In genomic region chr2:12294060-12294459, GRCm38 (mm10) we compare ENCODE assay signal across 9 mouse cellular contexts. TPM values are rescaled to one million over a fixed set of nuclear protein-coding genes. Genes with fewer than 3 reads are reported as not detected.
DNase-seq lines count a peak whose midpoint lies in the region; ATAC-seq and TF ChIP-seq lines count a peak whose summit lies in the region.
"Had no signal": no experiment of that assay in that cellular context is flagged by ENCODE, and none has a peak within 500 bp of the region (broad histone marks: within the 10 kb centered on the region; RNA-seq: fewer than 3 reads in every experiment).

No protein-coding gene starts in this region.

- no peaks in the 10 kb centered on the region for H3K9me3 ChIP-seq in liver, embryonic 16.5 days (replicated peaks; ENCODE audit: control insufficient read depth, low read length)
- no peaks in the 10 kb centered on the region for H3K9me3 ChIP-seq in intestine, embryonic 15.5 days

- intact Hi-C loops in gastrocnemius, adult 2 months (cut with DNase I) = no loop called here
- intact Hi-C loops in left cerebral cortex, postnatal 14 days (cut with DNase I) = loop anchor here (10.0 kb wide), 1 partner anchor 129 kb away; no protein-coding TSS in a partner anchor

- H3K4me3 ChIP-seq in gastrocnemius, adult 2 months = no peak overlapping the region
- no peak overlapping the region for H3K4me3 ChIP-seq in liver, embryonic 16.5 days (ENCODE audit: low read depth, low read length)
- H3K4me3 ChIP-seq in intestine, embryonic 15.5 days (replicated peaks) = no peak overlapping the region

- H3K36me3 ChIP-seq in liver, embryonic 16.5 days (ENCODE audit: control insufficient read depth, insufficient read depth) = no peaks in the 10 kb centered on the region
- no peaks in the 10 kb centered on the region for H3K36me3 ChIP-seq in intestine, embryonic 15.5 days

- H3K27ac ChIP-seq in gastrocnemius, adult 2 months = no peak overlapping the region
- no peak overlapping the region for H3K27ac ChIP-seq in liver, embryonic 16.5 days (ENCODE audit: low read length)
- H3K27ac ChIP-seq in intestine, embryonic 15.5 days = no peak overlapping the region

- peak; percentile 24 for DNase-seq in gastrocnemius, adult 2 months
- DNase-seq in gastrocnemius, postnatal 10 days = no peak
- peak; percentile 27 to 42 for DNase-seq in left cerebral cortex, postnatal 14 days (ENCODE audit: low spot score in 2 of 2)
- no peak for DNase-seq in left cerebral cortex, adult 18-20 months (ENCODE audit: low spot score in 2 of 2)
- peak; percentile 24 for DNase-seq in c-Kit-positive CD71-negative TER-119-negative erythroid progenitor cells, embryonic 14.5 days (ENCODE audit: low read depth)
- no peak for DNase-seq in thymus, adult 18-20 months
- DNase-seq: cerebellum, adult 9-11 months had no signal

- peak; percentile 54 for ATAC-seq in liver, embryonic 16.5 days (ENCODE audit: low read depth)
- ATAC-seq in intestine, embryonic 15.5 days = no peak

- H3K9ac ChIP-seq in liver, embryonic 16.5 days (ENCODE audit: low read depth, low read length) = no peak overlapping the region
- no peak overlapping the region for H3K9ac ChIP-seq in intestine, embryonic 15.5 days

- no peak overlapping the region for H3K4me2 ChIP-seq in liver, embryonic 16.5 days (ENCODE audit: low read depth, low read length)
- no peak overlapping the region for H3K4me2 ChIP-seq in intestine, embryonic 15.5 days (replicated peaks)

- TF ChIP-seq CTCF in gastrocnemius, adult 2 months (IDR thresholded peaks at IDR 0.05) = no peak

- no peaks in the 10 kb centered on the region for H3K4me1 ChIP-seq in liver, embryonic 16.5 days (ENCODE audit: control insufficient read depth, low read depth, low read length)
- no peaks in the 10 kb centered on the region for H3K4me1 ChIP-seq in intestine, embryonic 15.5 days (replicated peaks)

- WGBS in liver, embryonic 16.5 days (ENCODE audit: insufficient replicate concordance) = 31% methylated on average over 3 of the region's 3 CpGs
- WGBS in intestine, embryonic 15.5 days = 74% methylated on average over 3 of the region's 3 CpGs

- H3K27me3 ChIP-seq in liver, embryonic 16.5 days (ENCODE audit: control insufficient read depth, insufficient read depth, low read depth, low read length) = no peaks in the 10 kb centered on the region
- no peaks in the 10 kb centered on the region for H3K27me3 ChIP-seq in intestine, embryonic 15.5 days (replicated peaks)

RNA-seq across cellular contexts. Expression of gene Itga8, which starts 7.7 kb away (rescaled TPM):
- total RNA-seq in gastrocnemius, adult 2 months (2021) = 1 to 10 TPM; 2.0 to 2.6 TPM
- total RNA-seq in gastrocnemius, postnatal 10 days (2021) = 1 to 10 TPM; 5.0 to 7.9 TPM
- 1 to 10 TPM; 4.8 to 6.0 TPM for total RNA-seq in left cerebral cortex, postnatal 14 days (2021)
- 10 to 100 TPM in 1 of 2 experiments, 1 to 10 TPM in 1; 8.7 to 11.8 TPM for total RNA-seq in left cerebral cortex, adult 18-20 months (2021)
- polyA plus RNA-seq in liver, embryonic 16.5 days (2015; fragmentation: Nextera tagmentation; extraction: Ambion mirVana) = 2.6 and 2.7 TPM in 2 replicates
- 12.2 and 14.5 TPM in 2 replicates for polyA plus RNA-seq in intestine, embryonic 15.5 days (2015; fragmentation: Nextera tagmentation; extraction: Ambion mirVana)

Comparison
In these comparisons a context has a peak if more than half of its experiments do, and no peak if none do; other contexts are left out.
1. DNase-seq: peak in gastrocnemius, adult 2 months (single experiment), left cerebral cortex, postnatal 14 days (2 of 2) and c-Kit-positive CD71-negative TER-119-negative erythroid progenitor cells, embryonic 14.5 days (single experiment); none in gastrocnemius, postnatal 10 days (single experiment), left cerebral cortex, adult 18-20 months (0 of 2) and thymus, adult 18-20 months (0 of 2).